Mouse (Mus musculus) liver, adult 2 months (tissue): ENCODE measurements around the gene Sema4b. TPM values are rescaled to one million over a fixed set of nuclear protein-coding genes. Genes with fewer than 3 reads are reported as not detected.
A peak's percentile ranks its signal among the peaks of the same experiment; 100 is the strongest.

Experiments used
- DNase-seq: peaks from one replicate; pipeline ENCODE4 v3.0.0-alpha.2; 2011; ENCODE audit warnings: low read depth, low spot score; ENCODE audit errors: extremely low read depth
- H3K27ac ChIP-seq: fragments of 200-500 bp; replicated peaks from 2 replicates; pipeline ENCODE4 v1.5.1; 2012; ENCODE audit warnings: low read depth, mild to moderate bottlenecking, control low read depth, inconsistent platforms, low read length; ENCODE audit not compliant: insufficient read depth
- H3K27me3 ChIP-seq: fragments of 200-500 bp; 2 replicates; pipeline ENCODE4 v1.6.1; 2012; ENCODE audit warnings: mild to moderate bottlenecking, moderate library complexity, low read length, inconsistent platforms; ENCODE audit not compliant: control insufficient read depth, insufficient read depth
- H3K36me3 ChIP-seq: fragments of 200-500 bp; 2 replicates; pipeline ENCODE4 v1.6.1; 2012; ENCODE audit warnings: low read length, inconsistent platforms; ENCODE audit not compliant: control insufficient read depth, insufficient read depth
- H3K4me1 ChIP-seq: fragments of 200-500 bp; 2 replicates; pipeline ENCODE4 v1.6.1; 2011; ENCODE audit warnings: low read length; ENCODE audit not compliant: control insufficient read depth, insufficient read depth
- H3K4me3 ChIP-seq: fragments of 200-500 bp; 2 replicates; pipeline ENCODE4 v1.5.1; 2011; ENCODE audit warnings: low read depth, mild to moderate bottlenecking, control low read depth, low read length, moderate library complexity; ENCODE audit not compliant: insufficient read depth
- H3K79me2 ChIP-seq: fragments of 200-500 bp; 2 replicates; pipeline ENCODE4 v1.6.1; 2012; ENCODE audit warnings: inconsistent platforms, mild to moderate bottlenecking, low read length, moderate library complexity; ENCODE audit not compliant: control insufficient read depth, insufficient read depth
- H3K9ac ChIP-seq: fragments of 200-500 bp; 2 replicates; pipeline ENCODE4 v1.6.1; 2012; ENCODE audit warnings: low read depth, mild to moderate bottlenecking, control low read depth, inconsistent platforms, low read length
- CTCF ChIP-seq: fragments of 200-500 bp; IDR thresholded peaks from 2 replicates; pipeline ENCODE4 v1.5.1; 2011; ENCODE audit warnings: low read depth, low read length, control low read depth
- POLR2A ChIP-seq: fragments of 200-500 bp; IDR thresholded peaks from 2 replicates; pipeline ENCODE4 v1.6.1; 2011; ENCODE audit warnings: low read length, control low read depth; ENCODE audit not compliant: insufficient read depth; ENCODE audit errors: extremely low read depth
- WGBS: fragments of 180-500 bp; shearing (Covaris S2); methylation state at CpG from one replicate; pipeline ENCODE4 v1.1.7; 2018; 5-methylcytosine and 5-hydroxymethylcytosine counted together
- polyA plus RNA-seq: library from polyadenylated mRNA; depleted of rRNA; stranded (reverse); fragments of >200 nt; gene quantifications from 2 replicates; pipeline ENCODE4 v1.2.3, GENCODE M21; 2012
- total RNA-seq: library from RNA; depleted of rRNA; stranded (reverse); fragments of >200 nt; gene quantifications from 2 replicates; pipeline ENCODE4 v1.2.3, GENCODE M21; 2014

Gene Sema4b
- total and polyA plus RNA-seq, 2 experiments = 3.7 to 4.4 TPM

DNA sequence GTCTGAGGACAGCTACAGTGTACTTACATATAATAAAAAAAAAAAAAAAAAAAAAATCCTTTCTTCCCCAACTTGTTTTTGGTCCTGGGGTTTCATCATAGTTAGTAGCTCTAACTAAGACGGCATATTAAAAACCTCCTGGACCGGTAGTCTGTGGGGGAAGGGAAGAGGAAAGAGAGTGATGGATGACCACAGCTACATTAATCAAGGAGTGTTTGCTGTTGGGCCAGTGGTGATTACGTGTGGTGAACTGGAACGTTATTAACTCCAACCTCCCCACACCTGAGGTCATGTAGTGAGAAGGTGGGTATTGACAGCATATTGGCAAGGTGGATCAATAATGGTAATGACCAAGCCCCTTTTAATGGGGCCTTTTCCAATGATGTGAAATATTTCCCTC, 2.1 kb upstream of the Sema4b start:
- H3K27me3 ChIP-seq = no peaks in the 10 kb centered on the region
- TF ChIP-seq POLR2A (no peak), CTCF (no peak)
- peaks cover 10% of the 10 kb centered on the region for H3K4me1 ChIP-seq
- peak overlapping the region; percentile 65 for H3K27ac ChIP-seq
- 61% methylated on average over 4 of the region's 4 CpGs for WGBS
- H3K36me3 ChIP-seq = no peaks in the 10 kb centered on the region
- H3K4me3 ChIP-seq = no peak overlapping the region
- no peaks in the 10 kb centered on the region for H3K79me2 ChIP-seq
- DNase-seq = no peak
- no peak overlapping the region for H3K9ac ChIP-seq

DNA sequence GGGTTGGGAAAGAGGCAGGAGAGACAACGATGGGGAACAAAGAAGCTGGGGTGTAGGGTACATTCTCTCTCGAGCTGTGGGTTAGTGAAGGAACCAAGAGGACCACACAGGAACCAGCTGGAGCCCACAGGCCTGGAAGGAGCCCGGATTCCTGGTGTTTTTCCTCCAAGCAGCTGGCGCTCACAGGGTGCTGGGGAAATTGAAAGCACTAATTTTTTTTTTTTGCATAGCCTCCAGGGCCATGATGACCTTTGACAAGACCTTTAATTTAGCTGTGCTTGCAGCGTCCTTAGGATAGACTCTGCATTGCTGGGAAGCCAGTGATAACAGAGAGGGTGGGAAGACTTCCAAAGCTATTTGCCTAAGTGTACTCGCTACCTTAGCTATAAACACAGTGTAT, 1.7 kb upstream of the Sema4b start:
- Histone ChIP-seq H3K27me3 (no peaks in the 10 kb centered on the region), H3K4me1 (peaks cover 10% of the 10 kb centered on the region), H3K79me2 (no peaks in the 10 kb centered on the region), H3K4me3 (no peak overlapping the region), H3K36me3 (no peaks in the 10 kb centered on the region), H3K9ac (no peak overlapping the region), H3K27ac (peak overlapping the region; percentile 65)
- WGBS = 49% methylated on average over 6 of the region's 6 CpGs
- TF ChIP-seq CTCF (no peak), POLR2A (no peak)
- peak; percentile 48 for DNase-seq

DNA sequence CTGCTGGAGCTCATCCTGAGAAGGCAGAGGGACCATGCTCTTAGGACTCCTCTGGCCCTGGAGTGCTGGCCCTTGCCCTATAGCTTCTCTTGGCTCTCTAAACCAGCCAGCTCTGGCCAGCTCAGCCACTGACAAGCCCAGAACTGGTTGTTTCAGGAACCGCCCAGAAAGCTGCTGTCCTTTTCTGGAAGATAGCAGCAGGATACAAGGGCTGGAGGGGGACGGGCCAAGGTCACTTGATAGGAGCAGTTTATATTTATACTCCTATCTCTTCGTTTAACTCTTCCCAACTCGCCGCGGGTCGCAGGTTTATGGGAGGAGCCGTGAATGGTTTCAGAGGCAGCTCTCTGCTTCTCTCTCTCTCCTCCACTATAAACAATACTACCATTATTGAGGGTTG, 620 bp upstream of the Sema4b start:
- Histone ChIP-seq H3K9ac (peak overlapping the region; percentile 64; the same call in 1 of the 2 replicates), H3K4me3 (no peak overlapping the region; the same call in 1 of the 2 replicates), H3K4me1 (peaks cover 10% of the 10 kb centered on the region), H3K36me3 (no peaks in the 10 kb centered on the region), H3K27me3 (no peaks in the 10 kb centered on the region), H3K79me2 (no peaks in the 10 kb centered on the region), H3K27ac (peak overlapping the region; percentile 71)
- WGBS = 3% methylated on average over 8 of the region's 8 CpGs
- TF ChIP-seq POLR2A (no peak), CTCF (no peak)
- DNase-seq = peak; percentile 77

DNA sequence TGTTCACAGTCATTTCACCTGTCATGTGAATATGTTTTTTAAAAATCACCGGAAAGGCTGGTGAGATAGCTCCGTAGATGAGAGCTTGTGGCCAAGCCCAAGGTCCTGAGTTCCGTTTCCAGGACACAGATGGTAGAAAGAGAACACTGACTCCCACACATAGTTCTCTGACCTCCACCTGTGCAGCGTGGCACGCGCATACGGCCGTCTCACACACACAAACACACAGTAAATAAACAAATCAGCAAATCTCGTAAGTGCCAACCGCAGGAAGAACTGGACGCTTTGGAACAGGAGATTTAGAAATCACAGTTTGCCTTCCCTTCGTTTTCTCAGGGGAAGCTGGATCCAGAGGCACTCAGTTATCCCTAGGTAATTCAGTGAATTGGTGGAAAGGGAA, 860 bp downstream of the Sema4b start:
- no peaks in the 10 kb centered on the region for H3K27me3 ChIP-seq
- H3K36me3 ChIP-seq = no peaks in the 10 kb centered on the region
- 0 out of 2 replicates have a peak, but pooled peaks cover 3% of the 10 kb centered on the region for H3K79me2 ChIP-seq
- 13% methylated on average over 12 of the region's 12 CpGs for WGBS
- H3K9ac ChIP-seq = peak overlapping the region; percentile 64; the same call in 1 of the 2 replicates
- H3K27ac ChIP-seq = peak overlapping the region; percentile 83; the same call in 1 of the 2 replicates
- H3K4me3 ChIP-seq = no peak overlapping the region; the same call in 1 of the 2 replicates
- TF ChIP-seq CTCF = no peak
- DNase-seq = peak; percentile 52
- peaks cover 11% of the 10 kb centered on the region for H3K4me1 ChIP-seq

DNA sequence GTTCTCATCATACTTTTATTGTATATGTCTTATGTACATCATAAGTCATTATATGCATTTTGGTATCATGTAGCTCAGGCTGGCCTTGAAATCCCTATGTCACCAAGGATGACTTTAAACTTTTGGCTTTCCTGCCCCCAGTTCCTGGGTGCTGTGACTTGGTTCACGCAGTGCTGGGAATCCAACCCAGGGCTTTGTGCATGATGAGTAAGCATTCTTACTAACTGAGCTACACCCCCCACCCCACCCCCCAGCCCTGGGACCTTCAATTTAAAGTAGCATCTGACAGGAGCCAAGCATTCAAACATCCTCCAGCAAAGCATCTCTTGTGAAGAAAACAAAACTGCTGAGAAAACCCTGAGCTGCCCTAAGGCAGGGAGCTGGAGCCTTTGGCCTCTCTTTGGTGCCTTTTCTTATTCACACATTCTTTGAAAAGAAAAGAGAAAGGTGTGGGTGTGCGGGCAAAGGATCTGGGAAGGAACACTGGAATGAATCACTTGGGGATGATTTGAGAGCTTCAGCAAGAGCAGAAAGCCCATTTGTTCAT, 2.0 kb downstream of the Sema4b start:
- H3K4me3 ChIP-seq = no peak overlapping the region
- no peak overlapping the region for H3K27ac ChIP-seq
- no peaks in the 10 kb centered on the region for H3K27me3 ChIP-seq
- WGBS = 92% methylated on average over 2 of the region's 2 CpGs
- H3K9ac ChIP-seq = no peak overlapping the region
- TF ChIP-seq POLR2A = no peak
- TF ChIP-seq CTCF = no peak
- no peak for DNase-seq
- 0 out of 2 replicates have a peak, but pooled peaks cover 3% of the 10 kb centered on the region for H3K79me2 ChIP-seq
- H3K36me3 ChIP-seq = no peaks in the 10 kb centered on the region
- peaks cover 15% of the 10 kb centered on the region for H3K4me1 ChIP-seq

DNA sequence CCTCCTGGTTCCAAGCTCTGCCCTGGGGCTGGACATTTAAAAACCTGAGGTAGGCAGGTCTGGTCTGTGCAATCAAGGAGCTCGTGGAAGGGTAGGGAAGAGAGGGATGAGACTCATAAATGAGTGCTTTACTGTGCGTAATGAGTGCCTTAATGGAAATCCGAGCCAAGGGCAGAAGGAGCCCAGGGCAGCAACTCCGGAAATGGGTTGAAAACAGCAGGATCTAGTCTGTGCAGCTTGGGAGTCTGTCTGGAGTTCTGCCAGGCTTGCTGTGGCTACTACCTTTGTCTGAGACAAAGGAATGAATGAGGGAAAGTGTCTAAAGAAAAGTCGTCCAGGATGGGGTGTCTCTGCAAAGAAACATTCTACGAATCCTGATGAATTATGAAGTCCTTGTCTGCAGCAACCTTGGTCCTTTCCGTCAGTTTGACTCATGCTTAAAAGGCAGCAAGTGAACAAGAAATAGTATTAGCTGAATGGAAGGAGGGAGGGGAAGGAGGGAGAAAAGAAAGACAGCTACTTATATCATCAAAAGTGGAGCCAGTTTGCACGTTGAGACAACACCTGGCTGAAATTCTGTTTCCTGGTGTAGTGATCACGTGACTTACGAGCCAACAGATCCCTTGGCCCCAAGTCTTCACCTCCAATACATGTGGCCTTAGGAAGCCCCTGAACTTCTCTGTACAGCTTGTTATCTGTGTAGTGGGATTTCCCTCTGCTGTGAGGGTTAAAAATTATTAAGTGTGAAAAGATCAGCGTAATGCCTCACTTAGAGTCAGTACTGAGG, 2.7 kb downstream of the Sema4b start:
- H3K79me2 ChIP-seq = peaks cover 6% of the 10 kb centered on the region; the same call in 1 of the 2 replicates
- WGBS = 77% methylated on average over 11 of the region's 11 CpGs
- H3K4me3 ChIP-seq = no peak overlapping the region
- TF ChIP-seq CTCF = no peak
- no peak for TF ChIP-seq POLR2A
- H3K9ac ChIP-seq = no peak overlapping the region
- H3K27me3 ChIP-seq = no peaks in the 10 kb centered on the region
- no peak for DNase-seq
- no peak overlapping the region for H3K27ac ChIP-seq
- H3K36me3 ChIP-seq = no peaks in the 10 kb centered on the region
- peaks cover 18% of the 10 kb centered on the region for H3K4me1 ChIP-seq
